Mouse (Mus musculus) ES-Bruce4 (cell line): ENCODE measurements around the gene Prpf4. TPM values are rescaled to one million over a fixed set of nuclear protein-coding genes. Genes with fewer than 3 reads are reported as not detected.

Experiments used
- H3K27ac ChIP-seq: 2 replicates; pipeline ENCODE4 v1.5.1; 2012; ENCODE audit warnings: low read length, inconsistent platforms; ENCODE audit not compliant: insufficient read depth
- H3K27me3 ChIP-seq: 2 replicates; pipeline ENCODE4 v1.6.1; 2012; ENCODE audit warnings: mild to moderate bottlenecking, low read length, inconsistent platforms; ENCODE audit not compliant: control insufficient read depth, poor library complexity, insufficient read depth, severe bottlenecking
- H3K36me3 ChIP-seq: 2 replicates; pipeline ENCODE4 v1.6.1; 2012; ENCODE audit warnings: inconsistent platforms, mild to moderate bottlenecking, low read length, moderate library complexity; ENCODE audit not compliant: control insufficient read depth, poor library complexity, insufficient read depth, severe bottlenecking
- H3K4me1 ChIP-seq: one replicate; pipeline ENCODE4 v1.8.1; 2011; ENCODE audit warnings: low read length; ENCODE audit not compliant: control insufficient read depth, insufficient read depth
- H3K4me3 ChIP-seq: 2 replicates; pipeline ENCODE4 v1.5.1; 2011; ENCODE audit warnings: low read depth, mild to moderate bottlenecking, low read length
- H3K9ac ChIP-seq: 2 replicates; pipeline ENCODE4 v1.6.1; 2012; ENCODE audit warnings: low read depth, mild to moderate bottlenecking, inconsistent platforms; ENCODE audit not compliant: poor library complexity, severe bottlenecking
- H3K9me3 ChIP-seq: replicated peaks from 2 replicates; pipeline ENCODE4 v1.6.1; 2012; ENCODE audit warnings: mild to moderate bottlenecking, low read length, inconsistent platforms; ENCODE audit not compliant: control insufficient read depth, poor library complexity, insufficient read depth, severe bottlenecking
- CTCF ChIP-seq: IDR thresholded peaks from one replicate; pipeline ENCODE4 v1.8.1; 2011; ENCODE audit warnings: low read depth, low read length
- EP300 ChIP-seq: IDR thresholded peaks from 2 replicates; pipeline ENCODE4 v1.6.1; 2011; ENCODE audit warnings: low read depth, low read length; ENCODE audit not compliant: insufficient read depth
- POLR2A ChIP-seq: IDR thresholded peaks from one replicate; pipeline ENCODE4 v1.8.1; 2011; ENCODE audit warnings: low read length; ENCODE audit not compliant: insufficient read depth
- polyA plus RNA-seq: library from polyadenylated mRNA; stranded (reverse); fragments of >200 nt; gene quantifications from 2 replicates; pipeline ENCODE4 v1.2.4, GENCODE M21; 2011; ENCODE audit warnings: low read depth; ENCODE audit not compliant: missing spikeins, insufficient read depth, insufficient read length

Gene Prpf4
- polyA plus RNA-seq, 1 experiment: 29.2 TPM

- Histone ChIP-seq H3K4me3 (no peak overlapping the region), H3K36me3 (no peaks in the 10 kb centered on the region), H3K9me3 (no peaks in the 10 kb centered on the region), H3K9ac (peak overlapping the region; percentile 76), H3K27ac (no peak overlapping the region), H3K4me1 (no peaks in the 10 kb centered on the region), H3K27me3 (no peaks in the 10 kb centered on the region)
- TF ChIP-seq EP300 (no peak), CTCF (no peak), POLR2A (no peak)
Observed at GRCm38 (mm10) chr4:62361997-62362396, 46.6 kb upstream of the Prpf4 start.

DNA sequence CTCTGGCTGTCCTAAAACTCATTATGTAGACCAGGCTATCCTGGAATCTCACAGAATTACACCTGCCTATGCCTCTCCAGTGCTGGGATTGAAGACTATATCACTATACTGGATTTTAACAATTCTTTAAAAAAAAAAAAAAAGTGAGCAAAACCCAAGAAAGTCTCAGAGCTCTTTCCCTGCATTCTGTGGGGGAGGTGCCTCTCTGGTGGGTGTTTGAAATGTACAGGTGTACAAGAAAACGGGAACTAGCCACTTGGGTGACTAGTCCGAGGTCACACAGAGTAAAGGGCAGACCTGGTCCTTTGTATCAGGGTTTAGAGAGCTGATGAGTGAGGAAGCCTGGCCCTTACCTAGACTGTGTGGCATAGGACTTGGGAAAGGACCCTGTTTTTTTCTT, 46.2 kb upstream of the Prpf4 start:
- Histone ChIP-seq H3K27ac (no peak overlapping the region), H3K4me1 (no peaks in the 10 kb centered on the region), H3K36me3 (no peaks in the 10 kb centered on the region), H3K9me3 (no peaks in the 10 kb centered on the region), H3K9ac (no peak overlapping the region), H3K27me3 (no peaks in the 10 kb centered on the region), H3K4me3 (no peak overlapping the region)
- TF ChIP-seq POLR2A: no peak
- no peak for TF ChIP-seq CTCF
- no peak for TF ChIP-seq EP300

DNA sequence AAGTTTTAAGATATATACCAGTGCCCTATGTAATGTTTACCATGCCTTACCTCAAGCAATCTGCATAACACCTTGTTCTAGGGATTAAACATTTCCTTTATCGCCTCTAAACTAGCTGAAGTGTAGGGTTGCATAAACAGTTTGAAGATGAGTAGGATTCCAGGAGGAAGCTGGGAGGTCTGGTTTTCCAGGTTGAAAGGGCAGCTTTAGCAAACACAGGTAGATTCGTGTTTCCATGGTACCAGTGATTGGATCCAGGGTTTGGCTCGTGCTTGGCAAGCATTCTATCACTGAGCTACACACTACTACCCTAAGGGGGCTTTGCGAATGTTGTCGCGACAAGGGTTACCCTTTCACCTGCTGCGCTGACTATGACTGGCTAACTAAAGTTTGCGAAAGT, 44.3 kb upstream of the Prpf4 start:
- TF ChIP-seq POLR2A (no peak), CTCF (no peak), EP300 (no peak)
- Histone ChIP-seq H3K4me3 (no peak overlapping the region), H3K4me1 (no peaks in the 10 kb centered on the region), H3K9ac (no peak overlapping the region), H3K27me3 (no peaks in the 10 kb centered on the region), H3K9me3 (no peaks in the 10 kb centered on the region), H3K27ac (no peak overlapping the region), H3K36me3 (no peaks in the 10 kb centered on the region)

DNA sequence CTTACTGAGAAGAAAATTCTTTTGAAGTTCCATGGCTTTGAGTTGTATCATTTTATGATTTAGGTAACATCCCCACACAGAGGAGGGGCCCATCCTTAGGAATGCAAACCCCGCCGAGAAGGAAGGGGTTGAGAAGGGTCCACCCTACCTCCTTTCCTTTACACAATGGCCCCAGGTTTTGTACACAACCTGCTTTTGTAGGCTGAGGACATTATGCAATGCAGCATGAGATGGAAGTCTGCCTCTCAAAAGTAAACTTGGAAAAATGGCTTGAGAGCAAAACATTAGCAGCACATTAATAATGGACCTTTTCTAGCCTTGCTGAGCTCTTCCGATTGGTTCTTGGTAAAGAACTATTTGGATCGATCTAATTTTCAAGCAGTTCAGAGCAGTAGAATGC, 42.3 kb upstream of the Prpf4 start:
- no peaks in the 10 kb centered on the region for H3K36me3 ChIP-seq
- no peak for TF ChIP-seq EP300
- no peak for TF ChIP-seq CTCF
- TF ChIP-seq POLR2A: no peak
- H3K4me3 ChIP-seq: no peak overlapping the region
- no peaks in the 10 kb centered on the region for H3K4me1 ChIP-seq
- H3K9me3 ChIP-seq: no peaks in the 10 kb centered on the region
- H3K27me3 ChIP-seq: no peaks in the 10 kb centered on the region
- H3K9ac ChIP-seq: no peak overlapping the region
- no peak overlapping the region for H3K27ac ChIP-seq

DNA sequence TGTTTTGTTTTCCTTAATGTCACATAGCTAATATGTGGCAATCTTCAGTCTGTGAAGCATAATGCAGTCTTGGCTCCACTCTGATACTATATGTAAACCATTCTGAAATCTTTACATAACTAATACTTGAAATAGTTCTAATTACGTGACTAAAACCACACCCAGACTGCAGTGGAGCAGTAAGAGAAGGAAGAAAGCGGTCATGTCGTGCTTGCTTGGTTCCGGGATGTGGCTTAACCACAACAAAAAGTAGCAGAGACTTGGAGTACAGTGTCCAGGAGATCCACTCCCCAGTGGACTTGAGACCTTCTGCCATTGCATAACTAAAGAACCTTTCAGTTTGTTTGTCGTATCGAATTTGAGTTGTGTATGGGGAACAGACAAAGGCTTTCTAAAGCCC, 41.0 kb upstream of the Prpf4 start:
- Histone ChIP-seq H3K36me3 (no peaks in the 10 kb centered on the region), H3K27ac (no peak overlapping the region), H3K9ac (no peak overlapping the region), H3K4me1 (no peaks in the 10 kb centered on the region), H3K4me3 (no peak overlapping the region), H3K27me3 (no peaks in the 10 kb centered on the region), H3K9me3 (no peaks in the 10 kb centered on the region)
- TF ChIP-seq EP300: no peak
- TF ChIP-seq CTCF: no peak
- TF ChIP-seq POLR2A: no peak

- no peaks in the 10 kb centered on the region for H3K4me1 ChIP-seq
- no peaks in the 10 kb centered on the region for H3K27me3 ChIP-seq
- no peaks in the 10 kb centered on the region for H3K36me3 ChIP-seq
- no peak overlapping the region for H3K4me3 ChIP-seq
- no peak overlapping the region for H3K27ac ChIP-seq
- H3K9ac ChIP-seq: no peak overlapping the region
- TF ChIP-seq EP300 (no peak), CTCF (no peak), POLR2A (no peak)
- no peaks in the 10 kb centered on the region for H3K9me3 ChIP-seq
Observed at GRCm38 (mm10) chr4:62369091-62369490, 39.5 kb upstream of the Prpf4 start.
